ENCODE assay signal across 21 mouse cellular contexts in the genomic region with DNA sequence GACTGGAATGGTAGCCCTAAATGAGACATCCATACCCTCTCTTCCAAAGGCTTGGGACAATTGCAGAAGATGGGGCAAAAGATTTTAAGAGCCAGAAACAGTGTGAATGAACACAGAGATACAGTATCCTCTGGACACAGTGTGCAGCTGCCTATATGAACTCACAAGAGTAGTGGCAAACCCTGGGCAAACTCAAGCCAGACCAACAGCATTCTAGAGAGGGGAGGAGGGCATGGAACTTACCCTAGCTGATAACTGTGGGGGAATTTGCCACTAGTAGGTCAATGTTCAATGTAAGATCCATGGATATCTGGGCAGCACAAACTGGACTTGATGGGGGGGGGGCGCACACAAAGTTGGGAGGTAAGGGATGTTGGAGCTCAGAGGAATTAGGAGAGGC.
"Had no signal": no experiment of that assay in that cellular context is flagged by ENCODE, and none has a peak within 500 bp of the region (broad histone marks: within the 10 kb centered on the region; RNA-seq: fewer than 3 reads in every experiment).

No protein-coding gene starts in this region.

- H3K9me3 ChIP-seq: limb, embryonic 13.5 days; midbrain, embryonic 10.5 days; neural tube, embryonic 15.5 days had no signal

- DNase-seq: kidney, adult 11 months; kidney, adult 9 months; kidney, postnatal 36 days; layer of hippocampus, adult 9-11 months; layer of hippocampus, postnatal 36 days; left cerebral cortex, postnatal 4 days; lung, embryonic 14.5 days; lung, postnatal 10 days; lung, postnatal 4 days; midbrain, embryonic 14.5 days; right cerebral cortex, adult 18-20 months; right cerebral cortex, postnatal 25 days; spleen, adult 18-20 months; thymus, adult 2 months; thymus, postnatal 25 days had no signal

- H3K36me3 ChIP-seq: limb, embryonic 13.5 days; neural tube, embryonic 15.5 days had no signal

- H3K9ac ChIP-seq: limb, embryonic 13.5 days; liver, embryonic 14.5 days; lung, embryonic 14.5 days; neural tube, embryonic 15.5 days had no signal

- H3K4me3 ChIP-seq: limb, embryonic 13.5 days; midbrain, embryonic 10.5 days; myocyte; neural tube, embryonic 15.5 days had no signal

- H3K4me2 ChIP-seq: limb, embryonic 13.5 days; lung, embryonic 14.5 days; neural tube, embryonic 15.5 days had no signal

- H3K27me3 ChIP-seq: limb, embryonic 13.5 days; neural tube, embryonic 15.5 days had no signal

- H3K4me1 ChIP-seq: limb, embryonic 13.5 days had no signal

- H3K27ac ChIP-seq: kidney, postnatal 0 days; limb, embryonic 13.5 days; liver, embryonic 14.5 days; midbrain, embryonic 10.5 days; neural tube, embryonic 15.5 days had no signal
